Mouse (Mus musculus): Measurements from ENCODE around the gene Wfdc3.

Gene Wfdc3

GRCm38 (mm10) chr2:164745843-164746479, at the start of gene Wfdc3, which contains the start of gene Dnttip1:
Gene Wfdc3 (minus strand): TSS chr2:164745931.
Gene Dnttip1 (plus strand): TSS chr2:164745983.
- DNase-seq (ENCODE audit: low spot score) = peak; percentile 92

- peak; percentile 68 for DNase-seq (ENCODE audit: low spot score)
Observed at GRCm38 (mm10) chr2:164794293-164794692, 48.6 kb upstream of the Wfdc3 start.

- no peak for DNase-seq (ENCODE audit: low spot score)
Observed at GRCm38 (mm10) chr2:164793772-164794171, 48.0 kb upstream of the Wfdc3 start.

DNA sequence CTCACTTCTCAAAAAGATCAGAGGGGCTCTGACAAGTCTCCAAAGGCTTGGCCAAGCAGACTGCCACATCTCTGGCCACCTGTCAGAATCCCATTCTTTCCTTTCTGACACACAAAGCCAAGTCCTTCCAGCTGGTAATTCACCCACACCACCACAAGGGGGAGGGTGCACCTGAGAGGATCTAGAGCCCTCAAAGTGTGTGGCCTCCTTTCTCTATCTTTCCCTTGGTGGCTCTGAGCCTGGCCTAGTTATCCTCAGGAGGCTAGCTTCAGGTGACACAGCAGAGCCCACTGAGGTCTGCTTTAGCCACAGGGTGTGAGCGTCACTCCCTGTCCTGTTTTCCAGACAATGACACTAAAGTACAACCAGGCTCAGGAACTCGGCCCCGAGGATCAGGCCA, 47.5 kb upstream of the Wfdc3 start:
- DNase-seq (ENCODE audit: low spot score) = peak; percentile 44

GRCm38 (mm10) chr2:164792400-164793190, 46.9 kb upstream of the Wfdc3 start:
- no peak for DNase-seq (ENCODE audit: low spot score)

- no peak for DNase-seq (ENCODE audit: low spot score)
Observed at GRCm38 (mm10) chr2:164791841-164792261, 46.1 kb upstream of the Wfdc3 start.

DNA sequence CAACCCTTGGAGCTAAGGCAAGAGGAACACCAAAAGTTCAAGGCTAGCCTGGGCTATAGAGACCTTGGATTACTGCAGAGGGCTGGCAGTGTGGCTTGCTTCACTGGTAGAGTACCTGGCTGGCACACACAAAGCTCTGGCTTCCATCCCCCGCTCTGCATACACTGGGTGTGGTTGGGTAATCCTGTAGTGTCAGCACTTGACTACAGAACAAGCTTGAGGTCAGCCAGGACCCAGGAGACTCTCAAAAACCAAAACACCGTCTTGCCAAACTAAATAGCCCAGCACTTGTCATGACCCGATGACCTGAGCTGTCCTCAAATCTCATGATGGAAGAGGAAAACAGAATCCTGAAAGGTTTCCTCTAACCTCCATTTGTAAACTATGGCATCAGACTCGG, 44.7 kb upstream of the Wfdc3 start:
- DNase-seq (ENCODE audit: low spot score) = no peak

- no peak for DNase-seq (ENCODE audit: low spot score)
Observed at GRCm38 (mm10) chr2:164788411-164788810, 42.7 kb upstream of the Wfdc3 start.

- DNase-seq (ENCODE audit: low spot score) = no peak
Observed at GRCm38 (mm10) chr2:164787779-164788178, 42.0 kb upstream of the Wfdc3 start.

DNA sequence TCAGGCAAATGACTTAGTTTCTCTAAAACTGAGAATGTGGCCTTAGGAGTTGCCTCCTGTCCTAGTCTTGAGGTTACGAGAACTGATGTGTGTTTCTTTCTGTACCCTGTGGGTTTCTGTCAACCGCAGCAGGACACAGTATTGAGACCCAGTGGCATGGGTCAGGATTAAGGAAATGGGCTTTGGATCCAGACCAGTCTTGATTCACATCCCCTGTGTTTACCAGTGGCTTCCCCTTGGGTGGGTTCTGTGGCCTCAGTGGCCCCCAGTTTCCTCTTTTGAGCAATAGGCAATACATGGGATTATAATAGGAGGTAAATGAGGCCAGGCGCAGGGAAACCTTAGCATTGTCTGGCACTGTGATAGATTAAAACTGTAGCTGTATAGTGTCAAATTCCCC, 41.3 kb upstream of the Wfdc3 start:
- no peak for DNase-seq (ENCODE audit: low spot score)

DNA sequence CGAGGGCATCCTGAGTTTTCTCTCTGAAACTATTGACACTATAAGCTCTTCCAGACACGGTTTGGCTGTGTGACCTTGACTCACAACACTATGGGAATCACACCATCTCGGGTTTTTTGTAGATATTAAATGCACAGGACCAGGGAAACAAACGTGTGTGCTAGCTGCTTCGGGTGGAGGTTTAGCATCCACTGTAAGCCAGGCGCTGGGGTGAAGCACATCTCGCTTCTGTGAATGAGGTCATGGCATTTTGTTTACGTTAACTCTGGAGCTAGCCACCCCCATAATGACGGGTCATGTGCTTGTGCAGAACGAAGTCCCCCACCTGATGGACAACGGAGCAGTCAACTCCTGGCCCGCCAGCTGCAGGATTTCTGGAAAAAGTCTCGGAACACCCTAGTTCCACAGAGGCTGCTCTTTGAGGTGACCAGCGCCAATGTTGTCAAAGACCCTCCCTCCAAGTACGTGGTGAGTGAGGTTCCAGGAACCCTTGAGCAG, 40.7 kb upstream of the Wfdc3 start:
- DNase-seq (ENCODE audit: low spot score) = no peak

GRCm38 (mm10) chr2:164785481-164786387, 40.0 kb upstream of the Wfdc3 start, which contains the start of gene Snx21:
Gene Snx21 (plus strand): TSS chr2:164785823.
- peak; percentile 62 for DNase-seq (ENCODE audit: low spot score)

GRCm38 (mm10) chr2:164784869-164785420, 39.2 kb upstream of the Wfdc3 start:
- no peak for DNase-seq (ENCODE audit: low spot score)

DNA sequence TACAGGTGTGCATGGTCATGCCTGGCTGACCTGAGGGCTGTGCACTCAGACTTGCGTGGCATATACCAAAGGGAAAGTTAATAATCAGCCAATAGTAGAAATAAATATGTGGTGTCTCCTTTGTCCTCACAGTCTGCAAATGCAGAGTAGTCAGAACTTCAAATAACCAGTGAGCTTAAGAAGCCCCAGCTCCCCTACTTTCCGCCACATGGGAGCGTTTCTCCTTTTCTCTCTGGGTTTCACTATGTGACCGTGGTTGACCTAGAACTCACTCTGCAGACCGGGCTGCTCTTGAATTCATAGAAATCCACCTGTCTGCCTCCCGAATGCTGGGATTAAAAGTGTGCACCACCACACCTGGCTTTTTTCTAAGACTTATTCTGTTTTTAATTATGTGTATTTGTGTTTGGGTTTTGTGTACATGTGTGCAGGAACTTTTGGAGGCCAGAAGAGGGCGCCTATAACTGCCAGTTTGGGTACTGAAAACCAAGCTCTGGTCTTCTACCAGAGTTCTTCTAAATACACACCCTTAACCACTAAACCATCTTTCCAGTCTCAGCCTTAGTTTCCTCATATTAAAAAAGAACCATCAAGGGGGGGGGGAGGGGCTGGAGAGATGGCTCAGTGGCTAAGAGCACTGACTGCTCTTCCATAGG, 38.3 kb upstream of the Wfdc3 start:
- no peak for DNase-seq (ENCODE audit: low spot score)

DNA sequence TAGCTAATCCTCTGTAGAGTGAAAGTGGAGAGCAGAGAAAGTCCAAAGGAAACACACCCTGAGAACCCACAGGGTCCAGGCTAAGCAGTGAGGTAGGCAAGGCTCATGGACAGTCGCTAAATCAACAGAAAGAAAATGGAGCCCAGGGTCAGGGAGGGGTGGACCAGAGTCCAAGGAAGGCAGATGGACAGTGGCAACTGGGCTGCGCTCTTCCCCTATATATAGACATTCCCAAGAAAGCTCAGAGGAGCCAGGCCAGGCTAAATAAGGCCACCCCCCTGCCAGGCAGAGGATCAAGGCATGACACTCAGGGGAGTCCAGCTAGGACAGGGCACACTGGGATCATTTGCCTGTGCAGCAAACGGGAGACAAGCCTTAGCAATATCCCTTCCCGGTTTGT, 36.1 kb upstream of the Wfdc3 start:
- DNase-seq (ENCODE audit: low spot score) = no peak

DNA sequence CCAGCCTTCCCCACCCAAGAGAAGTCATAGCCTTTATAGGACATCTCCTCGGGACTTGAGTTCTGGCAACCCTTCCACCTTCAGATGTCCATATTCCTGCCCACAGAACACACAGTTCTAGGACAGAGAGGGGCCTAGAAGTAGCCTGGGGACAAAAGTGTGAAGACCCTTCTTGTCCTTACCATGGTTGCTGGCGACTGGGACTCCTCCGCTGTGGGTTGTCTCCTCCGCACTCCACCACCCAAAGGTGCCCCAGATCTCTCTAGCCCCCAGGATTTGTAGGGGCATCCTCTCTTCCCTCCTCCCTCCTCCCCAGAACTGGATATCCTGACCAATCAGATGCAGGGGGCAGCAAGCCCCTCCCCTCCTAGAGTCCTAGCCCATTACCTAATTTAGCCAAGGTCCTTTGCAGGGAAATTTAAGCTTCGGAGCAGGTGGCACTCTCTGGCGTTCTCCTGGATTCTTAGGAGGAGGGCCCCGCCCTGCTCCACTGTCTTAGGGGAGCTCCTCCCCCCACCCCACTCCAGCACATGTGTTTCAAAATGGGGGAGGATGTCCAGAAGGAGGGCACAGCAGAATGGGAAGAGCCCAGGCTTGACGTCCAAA, 33.9 kb upstream of the Wfdc3 start, which contains the start of gene Tnnc2:
Gene Tnnc2 (minus strand): TSS at position 487 of the 606 bp plus-strand sequence.
- DNase-seq (ENCODE audit: low spot score) = no peak

DNA sequence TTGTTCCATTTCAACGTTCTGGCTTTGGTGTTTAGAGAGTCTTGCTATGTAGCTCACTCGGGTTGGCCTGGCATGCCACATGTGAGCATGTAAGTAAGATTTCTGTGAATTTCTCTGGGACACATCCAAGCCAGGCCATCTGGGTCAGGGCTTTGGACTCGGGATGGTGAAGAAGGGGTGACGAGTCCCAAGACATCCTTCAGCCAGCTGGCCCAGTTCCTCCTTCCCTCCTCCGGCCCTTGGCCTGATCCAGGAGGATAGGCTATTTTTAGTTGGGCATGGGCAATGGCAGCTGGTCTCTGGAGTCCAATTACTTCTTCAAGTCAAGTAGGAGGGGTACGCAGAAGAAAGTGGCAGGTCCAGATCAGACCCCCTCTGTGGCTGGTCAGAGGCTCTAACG, 33.1 kb upstream of the Wfdc3 start:
- DNase-seq (ENCODE audit: low spot score) = no peak

DNA sequence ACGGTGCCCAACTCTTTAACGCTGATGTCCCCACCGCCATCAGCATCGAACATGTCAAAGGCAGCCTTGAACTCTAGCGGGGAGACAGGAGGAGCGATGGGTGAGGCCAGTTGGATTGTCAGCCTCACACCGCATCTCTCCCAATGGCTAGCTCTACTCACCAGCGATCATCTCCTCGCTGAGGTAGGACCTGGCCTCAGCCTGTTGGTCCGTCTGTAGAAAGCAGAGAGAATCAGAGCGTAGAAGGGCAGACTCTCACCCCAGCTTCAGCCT, 32.2 kb upstream of the Wfdc3 start:
- DNase-seq (ENCODE audit: low spot score) = no peak

- DNase-seq (ENCODE audit: low spot score) = no peak
Observed at GRCm38 (mm10) chr2:164777246-164778014, 31.7 kb upstream of the Wfdc3 start.

DNA sequence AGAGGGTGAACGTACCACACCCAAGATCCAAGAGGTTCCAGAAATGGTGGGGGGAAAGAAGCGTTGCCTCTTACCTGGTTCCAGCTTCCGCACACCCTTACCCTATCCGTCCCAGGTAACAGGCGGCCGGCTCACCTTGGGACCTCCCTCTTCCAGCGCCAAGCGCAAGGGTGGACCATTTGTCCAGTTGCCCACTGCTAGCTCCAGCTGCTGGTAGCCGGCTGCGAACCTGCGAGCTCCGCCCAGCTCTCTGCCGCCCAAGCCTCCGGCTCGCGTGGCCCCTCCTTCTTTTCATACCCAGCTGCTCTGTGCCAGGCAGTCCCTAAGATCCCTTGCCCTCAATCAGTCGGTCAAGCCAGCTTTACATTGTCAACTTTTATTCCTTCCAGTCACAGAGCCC, 31.1 kb upstream of the Wfdc3 start:
- DNase-seq (ENCODE audit: low spot score) = no peak
